Mouse (Mus musculus): ENCODE data around the gene Emc9.

- TF ChIP-seq CTCF (IDR thresholded peaks at IDR 0.05; ENCODE audit: control insufficient read depth, insufficient read depth, insufficient replicate concordance, low read depth, low read length) (no peak), POLR2A (IDR thresholded peaks at IDR 0.05; ENCODE audit: control insufficient read depth, low read depth, low read length) (no peak)
These were observed 19.7 kb upstream of the Emc9 start for GRCm38 (mm10) chr14:55604823-55605222.

All from testis, adult 2 months (tissue).